Mouse (Mus musculus): ENCODE results near the gene Fbn1.

DNA sequence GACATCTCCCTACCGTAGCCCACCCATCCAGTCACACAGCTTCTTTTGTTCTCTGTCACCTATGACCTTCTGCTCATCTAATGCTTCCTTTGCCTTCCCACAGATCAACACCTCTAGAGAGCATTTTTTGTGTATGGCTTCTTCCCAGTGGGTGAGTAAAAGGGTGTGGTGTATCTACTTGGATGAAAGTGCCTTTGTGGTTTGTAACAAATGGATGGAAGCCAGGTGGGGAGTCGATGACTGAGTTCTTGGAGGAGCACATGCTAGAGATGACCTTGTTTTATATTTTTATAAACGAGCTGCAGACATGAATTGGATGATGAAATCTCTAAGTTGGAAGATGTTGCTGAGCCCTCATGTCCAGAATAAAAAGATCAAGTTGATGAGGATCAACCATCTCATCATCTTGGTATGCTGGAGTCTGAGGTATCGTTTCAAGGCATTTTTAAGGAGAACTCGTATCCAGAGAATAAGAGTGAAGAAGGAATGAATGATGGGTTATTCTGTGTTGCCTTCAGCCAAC, 213.8 kb downstream of the Fbn1 start:
- TF ChIP-seq GABPA (IDR thresholded peaks at IDR 0.05; ENCODE audit: insufficient replicate concordance, low read depth, low read length) (no peak), CTCF (conservative IDR thresholded peaks at IDR 0.05 in 1 of 2, IDR thresholded peaks at IDR 0.05 in 1 of 2; ENCODE audit: low read depth in 2 of 2, low read length in 2 of 2) (no peak), JUND (conservative IDR thresholded peaks at IDR 0.05; ENCODE audit: low read depth, low read length) (no peak), POLR2A (IDR thresholded peaks at IDR 0.05; ENCODE audit: low read depth, low read length) (no peak), MAX (IDR thresholded peaks at IDR 0.05; ENCODE audit: low read length) (no peak), MXI1 (IDR thresholded peaks at IDR 0.05; ENCODE audit: low read depth, low read length) (no peak), CHD2 (IDR thresholded peaks at IDR 0.05; ENCODE audit: low read length) (no peak), MAZ (IDR thresholded peaks at IDR 0.05; ENCODE audit: low read depth, low read length) (no peak), HCFC1 (IDR thresholded peaks at IDR 0.05; ENCODE audit: low read depth, low read length) (no peak), ZKSCAN1 (IDR thresholded peaks at IDR 0.05; ENCODE audit: borderline replicate concordance, low read depth, low read length) (no peak), RCOR1 (conservative IDR thresholded peaks at IDR 0.05; ENCODE audit: low read depth, low read length) (no peak), MEF2A (IDR thresholded peaks at IDR 0.05; ENCODE audit: borderline replicate concordance, low read depth, low read length) (no peak)
